Mouse (Mus musculus): Measurements from ENCODE around the gene Gfra4.

Gene Gfra4

DNA sequence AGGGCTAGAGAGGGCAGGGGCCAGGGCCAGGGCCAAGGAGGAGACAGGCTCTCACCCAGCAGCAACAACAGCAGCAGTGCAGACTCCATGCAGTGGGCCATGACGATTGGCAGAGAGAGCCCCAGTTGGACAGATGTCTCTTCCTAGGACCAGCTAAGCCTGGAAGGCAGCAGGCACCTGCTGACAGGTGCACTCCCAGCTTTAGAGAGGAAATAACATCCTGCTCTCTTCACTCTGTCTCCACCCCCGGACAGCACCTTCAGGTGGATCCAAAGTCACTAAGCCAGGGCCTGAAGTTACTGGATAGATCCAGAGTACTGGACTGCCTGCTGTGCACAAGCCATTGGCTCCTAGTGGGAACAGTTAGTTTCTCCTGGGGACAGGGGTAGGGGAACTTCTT is at the start of gene Gfra4:
Gfra4 (minus strand) TSS at position 101 of the 400 bp plus-strand sequence.
- DNase-seq = no peak

GRCm38 (mm10) chr2:131090852-131091251 is 48.0 kb upstream of the Gfra4 start:
- DNase-seq = no peak

DNA sequence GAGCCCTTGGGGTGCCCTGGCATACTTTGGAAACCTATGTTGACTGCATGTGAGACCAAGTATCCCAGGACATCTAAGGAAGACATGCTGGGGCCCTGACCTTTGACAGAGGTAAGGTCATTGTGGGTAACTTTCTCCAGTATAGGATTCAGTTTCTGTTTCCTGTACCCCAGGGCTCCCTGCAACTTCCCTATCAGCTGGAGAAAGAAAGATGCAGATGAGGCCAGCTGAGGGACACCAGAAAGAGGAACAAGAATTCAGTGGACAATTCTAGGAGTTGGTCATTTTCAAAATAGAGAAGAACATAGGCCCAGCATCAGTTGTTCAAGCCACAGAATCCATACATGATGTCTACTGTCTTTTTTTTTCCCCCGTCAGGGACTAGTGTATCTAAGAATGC is 46.7 kb upstream of the Gfra4 start:
- no peak for DNase-seq

GRCm38 (mm10) chr2:131088581-131088980 is 45.7 kb upstream of the Gfra4 start:
- DNase-seq = no peak

- no peak for DNase-seq
Measured at GRCm38 (mm10) chr2:131086667-131087390, 43.9 kb upstream of the Gfra4 start, which contains the start of gene Siglec1. Gene Siglec1, minus strand, starts transcription at chr2:131086765.

DNA sequence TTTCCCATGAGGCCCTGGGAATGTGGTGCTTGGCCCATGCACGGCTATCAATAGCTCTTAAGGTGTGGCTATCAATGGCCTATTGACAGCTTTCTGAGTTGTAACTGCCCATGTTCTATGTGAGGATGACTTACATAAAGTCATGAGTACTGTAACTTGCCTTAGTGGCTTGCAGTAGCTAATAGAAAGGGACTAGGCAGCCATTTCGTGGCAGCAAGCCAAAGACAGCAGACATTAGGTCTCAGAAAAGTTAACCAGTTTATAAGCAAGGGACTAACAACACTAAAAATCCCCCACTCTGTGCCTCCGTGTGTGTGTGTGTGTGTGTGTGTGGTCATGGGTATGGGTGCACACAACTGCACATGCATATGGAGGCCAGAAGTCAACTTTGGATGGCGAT is 41.3 kb upstream of the Gfra4 start:
- DNase-seq = no peak

DNA sequence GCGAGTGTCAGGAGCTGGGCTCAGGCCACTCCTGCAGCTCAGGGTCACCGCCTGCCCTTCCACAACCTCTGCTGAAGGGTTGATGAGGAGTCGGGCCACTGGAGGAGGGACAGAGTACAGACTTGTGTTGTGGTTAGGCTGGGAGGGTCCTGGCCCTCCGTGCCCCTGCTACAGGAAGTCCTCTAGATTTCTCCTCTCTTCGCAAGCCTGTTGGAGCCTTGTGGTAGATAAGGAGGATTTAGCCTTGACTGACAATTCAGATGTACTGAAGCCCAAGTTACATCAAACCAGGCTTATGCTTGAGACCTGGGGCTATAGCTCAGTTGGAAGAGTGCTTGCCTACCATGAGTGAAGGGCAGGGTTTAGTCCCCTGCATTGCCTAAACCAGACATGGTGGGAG is 37.6 kb upstream of the Gfra4 start:
- DNase-seq = no peak

- no peak for DNase-seq
Measured at GRCm38 (mm10) chr2:131072536-131072935, 29.6 kb upstream of the Gfra4 start.

- DNase-seq = no peak
Measured at GRCm38 (mm10) chr2:131067481-131067880, 24.6 kb upstream of the Gfra4 start.

DNA sequence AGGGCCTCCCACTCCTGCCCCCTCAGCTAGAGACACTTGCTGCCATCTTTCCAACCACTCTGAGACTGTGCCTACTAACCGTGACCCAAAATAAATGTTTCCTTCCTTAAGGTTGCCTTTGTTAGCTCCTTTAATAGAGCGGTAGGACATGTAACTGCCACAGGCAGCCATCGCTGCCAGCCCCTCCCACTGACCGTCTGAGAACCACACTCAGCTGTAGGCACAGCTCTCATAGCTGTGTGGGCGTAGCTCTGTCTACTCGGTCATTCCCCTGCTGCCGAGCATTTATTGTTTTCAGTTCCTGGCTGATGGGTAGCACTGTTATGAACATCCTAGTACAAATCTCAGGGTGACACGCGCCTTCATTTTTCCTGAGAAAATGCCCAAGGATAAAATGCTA is 23.5 kb upstream of the Gfra4 start:
- no peak for DNase-seq

GRCm38 (mm10) chr2:131063404-131063864 is 20.5 kb upstream of the Gfra4 start, which contains the start of gene Adam33:
Gene Adam33, minus strand, starts transcription at chr2:131063814.
- DNase-seq = no peak

GRCm38 (mm10) chr2:131061607-131062006 is 18.7 kb upstream of the Gfra4 start:
- DNase-seq = no peak

DNA sequence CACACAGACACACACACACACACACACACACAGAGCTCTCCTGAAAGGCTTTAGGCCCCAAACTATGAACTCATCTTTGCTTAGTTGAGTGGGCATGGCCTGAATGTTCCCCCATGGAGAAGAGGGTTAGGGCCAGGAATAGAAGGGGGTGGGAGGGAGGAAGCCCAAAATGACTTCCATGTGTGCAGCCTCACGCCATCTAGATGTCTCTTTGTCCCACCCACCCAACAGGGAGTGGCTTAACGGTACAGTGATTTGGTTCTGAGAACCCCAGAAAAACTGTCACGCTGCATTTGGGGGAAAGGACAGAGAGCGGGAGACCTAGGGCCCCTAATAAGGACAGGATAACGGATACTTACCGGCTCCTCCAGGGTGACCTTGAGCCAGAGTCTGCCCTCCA is 17.9 kb upstream of the Gfra4 start:
- no peak for DNase-seq

- DNase-seq = no peak
Measured at GRCm38 (mm10) chr2:131059781-131060540, 17.1 kb upstream of the Gfra4 start.

GRCm38 (mm10) chr2:131059377-131059776 is 16.5 kb upstream of the Gfra4 start:
- no peak for DNase-seq

GRCm38 (mm10) chr2:131058672-131059071 is 15.8 kb upstream of the Gfra4 start:
- no peak for DNase-seq

DNA sequence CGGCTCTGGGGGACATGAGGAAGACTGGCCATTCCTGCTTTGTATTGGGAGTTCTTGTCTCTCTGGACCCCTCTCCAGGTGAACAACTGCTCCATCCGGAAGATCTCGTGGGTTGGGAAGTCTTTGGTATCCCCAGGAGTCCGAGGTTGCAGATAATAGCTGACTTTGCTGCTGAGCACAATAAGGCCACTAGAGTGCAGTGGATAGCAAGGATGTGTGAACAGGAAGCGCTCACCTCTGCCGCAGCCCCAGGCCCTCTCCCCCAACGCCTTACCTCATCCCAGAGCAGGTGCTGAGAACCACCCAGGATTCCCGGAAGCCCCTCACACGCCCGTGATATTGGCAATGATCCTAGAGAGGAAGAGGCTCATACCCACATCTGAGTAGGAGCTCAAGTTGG is 13.3 kb upstream of the Gfra4 start:
- no peak for DNase-seq

DNA sequence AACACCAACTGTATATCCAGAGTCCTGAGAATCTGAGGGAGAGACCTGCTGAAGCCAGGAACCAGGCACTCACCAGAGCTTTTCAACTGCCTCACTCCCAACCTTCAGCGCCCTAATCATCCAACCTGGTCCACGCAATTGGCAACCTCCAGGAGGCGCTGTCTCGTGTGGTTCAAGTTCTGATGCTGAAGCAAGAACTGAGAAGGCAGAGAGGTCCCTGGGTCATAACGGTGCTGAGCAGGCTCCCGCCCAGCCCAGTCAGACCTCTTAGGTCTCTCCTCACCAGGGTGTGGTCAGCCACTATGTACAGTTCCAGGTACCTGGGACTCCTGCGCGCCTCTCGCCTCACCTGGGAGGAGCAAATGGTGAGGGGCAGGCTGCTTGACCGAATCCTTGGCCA is 12.7 kb upstream of the Gfra4 start:
- DNase-seq = no peak

GRCm38 (mm10) chr2:131054646-131055264 is 11.9 kb upstream of the Gfra4 start:
- no peak for DNase-seq

- DNase-seq = no peak
Measured at GRCm38 (mm10) chr2:131053851-131054645, 11.2 kb upstream of the Gfra4 start.

- DNase-seq = no peak
Measured at GRCm38 (mm10) chr2:131052862-131053418, 10.1 kb upstream of the Gfra4 start.

GRCm38 (mm10) chr2:131052043-131052442 is 9.2 kb upstream of the Gfra4 start:
- no peak for DNase-seq

DNA sequence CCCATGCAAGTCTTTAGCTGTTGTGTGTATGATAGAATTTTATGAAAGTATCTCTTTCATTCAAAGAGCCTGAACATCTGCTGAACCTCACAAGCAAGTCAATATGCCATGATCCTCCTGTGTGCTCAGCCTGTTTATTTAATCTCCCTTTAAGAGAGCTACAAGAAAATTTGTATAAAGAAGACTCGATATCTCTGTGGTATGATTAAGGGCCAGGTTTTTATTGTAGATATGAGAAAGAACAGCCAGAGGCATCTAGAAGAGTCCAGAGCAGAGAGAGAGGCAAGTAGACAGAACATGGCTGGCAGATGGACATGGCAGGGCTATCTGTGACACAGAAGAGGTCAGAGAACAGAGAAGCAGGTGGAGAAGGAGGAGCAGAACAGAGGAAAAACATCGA is 3.1 kb upstream of the Gfra4 start:
- no peak for DNase-seq
